Mouse (Mus musculus): ENCODE measurements at regions not wholly inside any gene's neighbourhood (a gene's known extent, or its start where the extent isn't known, plus 50 kb on each side); places are given as distances from the start of the nearest gene placed in this dataset.

- Histone ChIP-seq H3K4me1 (replicated peaks) (no peaks in the 10 kb centered on the region), H3K27me3 (no peaks in the 10 kb centered on the region), H3K4me2 (no peak overlapping the region), H3K9ac (no peak overlapping the region), H3K9me3 (replicated peaks) (no peaks in the 10 kb centered on the region), H3K27ac (replicated peaks) (no peak overlapping the region), H3K36me3 (replicated peaks) (no peaks in the 10 kb centered on the region), H3K4me3 (replicated peaks) (no peak overlapping the region)
- no peak for ATAC-seq (ENCODE audit: insufficient read depth)
- WGBS (ENCODE audit: insufficient replicate concordance): 67% methylated on average over 1 of the region's 1 CpGs
Measured at GRCm38 (mm10) chr3:139978172-139978571, 772.7 kb downstream of the Stpg2 start.

GRCm38 (mm10) chr3:139985830-139986481, 780.5 kb downstream of the Stpg2 start:
- Histone ChIP-seq H3K27ac (replicated peaks) (no peak overlapping the region), H3K4me1 (replicated peaks) (no peaks in the 10 kb centered on the region), H3K4me2 (no peak overlapping the region), H3K36me3 (replicated peaks) (no peaks in the 10 kb centered on the region), H3K4me3 (replicated peaks) (no peak overlapping the region), H3K9ac (no peak overlapping the region), H3K9me3 (replicated peaks) (no peaks in the 10 kb centered on the region), H3K27me3 (no peaks in the 10 kb centered on the region)
- ATAC-seq (ENCODE audit: insufficient read depth): no peak
- WGBS (ENCODE audit: insufficient replicate concordance): 49% methylated on average over 4 of the region's 4 CpGs

GRCm38 (mm10) chr3:139988938-139989337, 783.4 kb downstream of the Stpg2 start:
- Histone ChIP-seq H3K4me3 (replicated peaks) (no peak overlapping the region), H3K9me3 (replicated peaks) (no peaks in the 10 kb centered on the region), H3K9ac (no peak overlapping the region), H3K27ac (replicated peaks) (no peak overlapping the region), H3K4me2 (no peak overlapping the region), H3K27me3 (no peaks in the 10 kb centered on the region), H3K4me1 (replicated peaks) (no peaks in the 10 kb centered on the region), H3K36me3 (replicated peaks) (no peaks in the 10 kb centered on the region)
- WGBS (ENCODE audit: insufficient replicate concordance): 26% methylated on average over 1 of the region's 1 CpGs
- no peak for ATAC-seq (ENCODE audit: insufficient read depth)

GRCm38 (mm10) chr3:139989380-139989779, 783.9 kb downstream of the Stpg2 start:
- Histone ChIP-seq H3K4me1 (replicated peaks) (no peaks in the 10 kb centered on the region), H3K27me3 (no peaks in the 10 kb centered on the region)
- no peak for ATAC-seq (ENCODE audit: insufficient read depth)

GRCm38 (mm10) chr3:140012522-140012921, 807.0 kb downstream of the Stpg2 start:
- WGBS (ENCODE audit: insufficient replicate concordance): 53% methylated on average over 2 of the region's 2 CpGs
- ATAC-seq (ENCODE audit: insufficient read depth): no peak
- Histone ChIP-seq H3K4me1 (replicated peaks) (no peaks in the 10 kb centered on the region), H3K27ac (replicated peaks) (no peak overlapping the region), H3K4me2 (no peak overlapping the region), H3K9me3 (replicated peaks) (no peaks in the 10 kb centered on the region), H3K36me3 (replicated peaks) (no peaks in the 10 kb centered on the region), H3K27me3 (no peaks in the 10 kb centered on the region), H3K9ac (no peak overlapping the region), H3K4me3 (replicated peaks) (no peak overlapping the region)

More at GRCm38 (mm10) chr3:139989380-139989779, 783.9 kb downstream of the Stpg2 start:
- no peaks in the 10 kb centered on the region for H3K9me3 ChIP-seq (replicated peaks)
- no peak overlapping the region for H3K27ac ChIP-seq (replicated peaks)
- no peak overlapping the region for H3K4me3 ChIP-seq (replicated peaks)
- H3K9ac ChIP-seq: no peak overlapping the region
- no peaks in the 10 kb centered on the region for H3K36me3 ChIP-seq (replicated peaks)
- H3K4me2 ChIP-seq: no peak overlapping the region

GRCm38 (mm10) chr3:140034101-140034500, 828.6 kb downstream of the Stpg2 start:
- Histone ChIP-seq H3K4me2 (no peak overlapping the region), H3K27me3 (no peaks in the 10 kb centered on the region), H3K9me3 (replicated peaks) (no peaks in the 10 kb centered on the region), H3K9ac (no peak overlapping the region), H3K4me3 (replicated peaks) (no peak overlapping the region), H3K4me1 (replicated peaks) (no peaks in the 10 kb centered on the region), H3K27ac (replicated peaks) (no peak overlapping the region), H3K36me3 (replicated peaks) (no peaks in the 10 kb centered on the region)
- WGBS (ENCODE audit: insufficient replicate concordance): 48% methylated on average over 3 of the region's 3 CpGs
- ATAC-seq (ENCODE audit: insufficient read depth): no peak

- Histone ChIP-seq H3K27me3 (no peaks in the 10 kb centered on the region), H3K4me2 (no peak overlapping the region), H3K4me3 (replicated peaks) (no peak overlapping the region), H3K9me3 (replicated peaks) (no peaks in the 10 kb centered on the region), H3K36me3 (replicated peaks) (no peaks in the 10 kb centered on the region), H3K27ac (replicated peaks) (no peak overlapping the region), H3K9ac (no peak overlapping the region), H3K4me1 (replicated peaks) (no peaks in the 10 kb centered on the region)
- ATAC-seq (ENCODE audit: insufficient read depth): no peak
- 62% methylated on average over 2 of the region's 2 CpGs for WGBS (ENCODE audit: insufficient replicate concordance)
Measured at GRCm38 (mm10) chr3:140035142-140035541, 829.6 kb downstream of the Stpg2 start.

GRCm38 (mm10) chr3:140044898-140045297, 839.4 kb downstream of the Stpg2 start:
- H3K9me3 ChIP-seq (replicated peaks): no peaks in the 10 kb centered on the region

GRCm38 (mm10) chr3:140054634-140055033, 849.1 kb downstream of the Stpg2 start:
- no peaks in the 10 kb centered on the region for H3K4me1 ChIP-seq (replicated peaks)
- no peak overlapping the region for H3K27ac ChIP-seq (replicated peaks)
- H3K27me3 ChIP-seq: no peaks in the 10 kb centered on the region
- no peak overlapping the region for H3K4me2 ChIP-seq
- 31% methylated on average over 1 of the region's 1 CpGs for WGBS (ENCODE audit: insufficient replicate concordance)
- ATAC-seq (ENCODE audit: insufficient read depth): no peak
- H3K4me3 ChIP-seq (replicated peaks): no peak overlapping the region
- no peak overlapping the region for H3K9ac ChIP-seq
- H3K36me3 ChIP-seq (replicated peaks): no peaks in the 10 kb centered on the region
- H3K9me3 ChIP-seq (replicated peaks): no peaks in the 10 kb centered on the region

More at GRCm38 (mm10) chr3:140044898-140045297, 839.4 kb downstream of the Stpg2 start:
- H3K27me3 ChIP-seq: no peaks in the 10 kb centered on the region
- H3K36me3 ChIP-seq (replicated peaks): no peaks in the 10 kb centered on the region
- H3K27ac ChIP-seq (replicated peaks): no peak overlapping the region
- no peak overlapping the region for H3K4me2 ChIP-seq
- H3K9ac ChIP-seq: no peak overlapping the region
- H3K4me3 ChIP-seq (replicated peaks): no peak overlapping the region
- ATAC-seq (ENCODE audit: insufficient read depth): no peak
- no peaks in the 10 kb centered on the region for H3K4me1 ChIP-seq (replicated peaks)

- H3K9me3 ChIP-seq (replicated peaks): peaks cover 6% of the 10 kb centered on the region; the same call in 1 of the 2 replicates
- ATAC-seq (ENCODE audit: insufficient read depth): no peak
- H3K4me2 ChIP-seq: no peak overlapping the region
- H3K36me3 ChIP-seq (replicated peaks): no peaks in the 10 kb centered on the region
- H3K4me3 ChIP-seq (replicated peaks): no peak overlapping the region
- H3K4me1 ChIP-seq (replicated peaks): no peaks in the 10 kb centered on the region
- H3K9ac ChIP-seq: no peak overlapping the region
- no peaks in the 10 kb centered on the region for H3K27me3 ChIP-seq
- WGBS (ENCODE audit: insufficient replicate concordance): 66% methylated on average over 3 of the region's 3 CpGs
- H3K27ac ChIP-seq (replicated peaks): no peak overlapping the region
Measured at GRCm38 (mm10) chr3:140057962-140058631, 852.6 kb downstream of the Stpg2 start.

GRCm38 (mm10) chr3:140059102-140059501, 853.6 kb downstream of the Stpg2 start:
- H3K4me2 ChIP-seq: no peak overlapping the region
- H3K27ac ChIP-seq (replicated peaks): no peak overlapping the region
- H3K27me3 ChIP-seq: no peaks in the 10 kb centered on the region
- no peaks in the 10 kb centered on the region for H3K36me3 ChIP-seq (replicated peaks)
- 54% methylated on average over 3 of the region's 3 CpGs for WGBS (ENCODE audit: insufficient replicate concordance)
- peaks cover 6% of the 10 kb centered on the region; the same call in 1 of the 2 replicates for H3K9me3 ChIP-seq (replicated peaks)
- no peak overlapping the region for H3K9ac ChIP-seq
- H3K4me1 ChIP-seq (replicated peaks): no peaks in the 10 kb centered on the region
- ATAC-seq (ENCODE audit: insufficient read depth): no peak
- H3K4me3 ChIP-seq (replicated peaks): no peak overlapping the region

All from liver, embryonic 15.5 days (tissue).